Mouse (Mus musculus) kidney, embryonic 14.5 days (tissue): ENCODE measurements around the gene Snn. TPM values are rescaled to one million over a fixed set of nuclear protein-coding genes. Genes with fewer than 3 reads are reported as not detected.

Experiments
- ATAC-seq: fragments of 200-750 bp; cut with Nextera tagmentation; 2 replicates; pipeline ENCODE4 v1.8.0; 2017; ENCODE audit warnings: moderate number of reproducible peaks, mild to moderate bottlenecking, moderate TSS enrichment, moderate library complexity; ENCODE audit not compliant: low FRiP score, low TSS enrichment
- H3K27ac ChIP-seq: fragments of 300-500 bp; sonication (generic); 2 replicates; pipeline ENCODE4 v1.5.1; 2014; ENCODE audit warnings: low read depth, mild to moderate bottlenecking, low read length, moderate library complexity, mixed read lengths
- H3K27me3 ChIP-seq: fragments of 300-500 bp; sonication (generic); 2 replicates; pipeline ENCODE4 v1.6.1; 2014; ENCODE audit warnings: mild to moderate bottlenecking, low read length; ENCODE audit not compliant: control insufficient read depth, insufficient read depth
- H3K36me3 ChIP-seq: fragments of 300-500 bp; sonication (generic); 2 replicates; pipeline ENCODE4 v1.6.1; 2014; ENCODE audit warnings: low read length, mixed read lengths; ENCODE audit not compliant: control insufficient read depth, insufficient read depth
- H3K4me1 ChIP-seq: fragments of 300-500 bp; sonication (generic); 2 replicates; pipeline ENCODE4 v1.6.1; 2014; ENCODE audit warnings: low read length, mixed read lengths; ENCODE audit not compliant: control insufficient read depth, insufficient read depth
- H3K4me2 ChIP-seq: fragments of 300-500 bp; sonication (generic); replicated peaks from 2 replicates; pipeline ENCODE4 v1.6.1; 2014; ENCODE audit warnings: low read depth, mild to moderate bottlenecking, low read length
- H3K4me3 ChIP-seq: fragments of 300-500 bp; sonication (generic); 2 replicates; pipeline ENCODE4 v1.5.1; 2014; ENCODE audit warnings: mild to moderate bottlenecking, low read length
- H3K9ac ChIP-seq: fragments of 300-500 bp; sonication (generic); 2 replicates; pipeline ENCODE4 v1.6.1; 2014; ENCODE audit warnings: low read depth, mild to moderate bottlenecking, low read length, moderate library complexity
- H3K9me3 ChIP-seq: fragments of 300-500 bp; sonication (generic); 2 replicates; pipeline ENCODE4 v1.6.1; 2016; ENCODE audit warnings: low read length; ENCODE audit not compliant: control insufficient read depth
- WGBS: fragments of 180-500 bp; shearing (Covaris S2); extraction: QIAGEN DNeasy Blood & Tissue Kit; methylation state at CpG from one replicate; pipeline ENCODE4 v1.1.7; 2014; 5-methylcytosine and 5-hydroxymethylcytosine counted together
- polyA plus RNA-seq: library from polyadenylated mRNA; unstranded; fragments of >200 nt; fragmentation: Nextera tagmentation; extraction: Ambion mirVana; gene quantifications from 2 replicates; pipeline ENCODE4 v1.2.1, GENCODE M21; 2014

The Snn gene
- polyA plus RNA-seq, 1 experiment from 2014 or later, result 54.4 TPM

DNA sequence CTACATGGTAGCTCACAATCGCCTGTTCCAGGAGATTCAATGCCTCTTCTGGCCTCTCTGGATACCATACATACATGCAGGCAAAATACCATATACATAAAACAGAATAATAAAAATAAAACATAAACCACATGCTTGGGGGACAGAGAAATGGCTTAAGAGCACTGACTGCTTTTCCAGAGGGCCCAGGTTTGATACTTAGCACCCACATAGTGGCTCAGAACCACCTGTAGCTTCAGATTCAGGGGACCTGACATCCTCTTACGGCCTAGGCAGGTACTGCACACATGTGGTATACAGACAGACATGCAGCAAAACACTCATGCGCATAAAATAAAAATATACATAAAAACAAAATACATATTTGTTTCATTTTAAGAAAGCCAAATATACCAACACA is 25.6 kb downstream of the Snn start:
- 94% methylated on average over 3 of the region's 3 CpGs for WGBS
- no peak overlapping the region for H3K4me3 ChIP-seq
- H3K9me3 ChIP-seq, result no peaks in the 10 kb centered on the region

DNA sequence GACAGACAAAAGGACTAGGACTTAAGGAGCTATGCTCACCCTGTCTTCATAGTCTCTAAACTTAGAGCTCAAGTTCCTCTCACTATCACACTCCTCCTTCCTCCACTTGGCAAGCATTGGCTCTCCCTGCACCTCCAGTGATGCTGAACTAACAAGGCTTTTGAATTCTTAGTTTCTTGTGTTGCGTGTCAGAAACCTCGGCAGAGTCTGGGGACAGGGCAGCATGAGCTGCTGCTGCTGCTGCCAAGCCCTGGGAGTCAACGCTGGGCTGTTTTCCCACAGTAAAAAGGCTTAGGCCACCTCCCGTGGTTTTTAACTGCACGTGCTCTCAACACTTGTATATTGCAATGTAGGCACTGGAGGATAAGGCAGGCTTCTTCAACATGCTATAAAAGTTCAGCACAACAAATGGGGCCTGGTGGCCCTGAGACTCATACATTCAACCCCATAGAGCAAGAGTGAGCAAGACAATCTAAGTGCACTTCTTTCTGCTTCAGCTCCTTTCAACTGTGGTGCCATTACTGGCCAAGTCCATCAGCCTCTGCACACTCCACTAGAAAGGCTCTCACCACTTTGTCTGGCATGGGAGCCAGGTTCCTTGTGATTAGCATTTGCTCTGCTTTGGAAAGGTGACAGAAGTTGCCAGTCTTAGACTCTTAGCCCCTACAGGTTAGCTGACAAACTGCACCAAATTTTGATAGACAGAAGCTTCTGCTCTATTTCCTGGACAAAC is 26.3 kb downstream of the Snn start:
- ATAC-seq, result no peak
- H3K27me3 ChIP-seq, result no peaks in the 10 kb centered on the region
- H3K4me2 ChIP-seq, result no peak overlapping the region
- no peak overlapping the region for H3K4me3 ChIP-seq
- peaks cover 81% of the 10 kb centered on the region for H3K36me3 ChIP-seq
- no peak overlapping the region for H3K9ac ChIP-seq
- WGBS, result 83% methylated on average over 5 of the region's 5 CpGs
- H3K4me1 ChIP-seq, result no peaks in the 10 kb centered on the region
- H3K9me3 ChIP-seq, result no peaks in the 10 kb centered on the region
- H3K27ac ChIP-seq, result no peak overlapping the region

More for the DNA sequence above, 25.6 kb downstream of the Snn start:
- no peaks in the 10 kb centered on the region for H3K4me1 ChIP-seq
- H3K27ac ChIP-seq, result no peak overlapping the region
- H3K4me2 ChIP-seq, result no peak overlapping the region
- no peak overlapping the region for H3K9ac ChIP-seq
- no peak for ATAC-seq
- no peaks in the 10 kb centered on the region for H3K27me3 ChIP-seq
- peaks cover 79% of the 10 kb centered on the region for H3K36me3 ChIP-seq

DNA sequence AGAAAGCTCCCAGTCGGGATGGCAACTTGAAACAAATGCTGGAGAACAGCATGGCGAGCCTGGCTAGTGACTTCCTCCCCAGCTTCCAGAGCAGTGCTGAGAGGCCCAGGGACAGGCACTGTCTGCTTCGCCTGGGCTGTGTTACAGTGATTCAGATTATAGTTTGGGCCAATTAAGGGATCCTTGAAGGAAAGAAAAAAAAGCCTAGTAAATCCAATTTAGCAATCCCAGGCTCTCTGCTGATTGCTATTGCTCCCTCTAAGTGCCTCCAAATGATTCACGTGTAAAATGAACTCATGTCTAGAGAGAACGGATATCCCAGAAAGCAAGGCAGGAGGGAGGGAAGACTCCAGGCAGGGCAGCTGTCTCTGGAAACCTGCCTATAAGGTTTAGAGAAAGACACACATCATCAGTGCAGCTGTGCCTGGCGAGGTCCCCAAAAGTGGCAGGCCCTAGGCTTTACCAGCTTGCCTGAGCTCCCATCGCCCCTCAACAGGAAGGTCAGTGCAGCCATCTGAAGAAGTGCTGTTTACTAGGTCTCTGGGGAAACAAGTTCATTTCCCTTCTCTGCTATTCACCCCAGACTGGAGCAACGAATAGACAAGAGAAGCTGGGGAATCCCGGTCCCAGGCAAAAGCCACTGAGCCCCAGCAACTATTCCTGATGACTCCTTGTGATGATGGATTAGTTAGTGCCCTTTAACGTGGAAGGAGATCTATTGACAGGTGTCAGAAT is 30.3 kb downstream of the Snn start:
- Histone ChIP-seq H3K9me3 (no peaks in the 10 kb centered on the region), H3K4me3 (no peak overlapping the region), H3K36me3 (peaks cover 52% of the 10 kb centered on the region), H3K27me3 (no peaks in the 10 kb centered on the region), H3K27ac (no peak overlapping the region), H3K9ac (no peak overlapping the region), H3K4me2 (no peak overlapping the region), H3K4me1 (no peaks in the 10 kb centered on the region)
- ATAC-seq, result no peak
- WGBS, result 82% methylated on average over 10 of the region's 10 CpGs

DNA sequence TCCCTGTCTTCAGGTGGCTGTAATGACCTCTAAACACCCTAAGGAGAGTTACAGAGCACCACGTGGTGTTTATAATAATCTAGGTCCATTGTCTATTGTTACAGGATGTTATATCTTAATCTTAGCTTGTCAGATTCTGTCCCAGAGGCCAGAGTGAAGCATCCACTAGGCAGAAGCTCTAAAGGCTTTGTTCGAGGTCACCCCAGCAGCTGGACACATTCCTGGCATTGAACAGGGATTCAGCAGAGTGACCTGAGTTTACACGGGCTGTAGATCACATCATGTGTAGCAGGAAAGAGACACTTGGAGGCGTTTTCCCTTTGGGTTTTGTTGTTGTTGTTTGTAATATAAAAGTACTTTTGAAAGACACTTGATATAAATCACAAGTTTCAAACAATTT is 31.3 kb downstream of the Snn start:
- WGBS, result 67% methylated on average over 4 of the region's 4 CpGs
- H3K9ac ChIP-seq, result no peak overlapping the region
- no peaks in the 10 kb centered on the region for H3K4me1 ChIP-seq
- H3K9me3 ChIP-seq, result no peaks in the 10 kb centered on the region
- no peak for ATAC-seq
- no peak overlapping the region for H3K27ac ChIP-seq
- H3K27me3 ChIP-seq, result no peaks in the 10 kb centered on the region
- no peak overlapping the region for H3K4me3 ChIP-seq
- no peak overlapping the region for H3K4me2 ChIP-seq
- peaks cover 43% of the 10 kb centered on the region for H3K36me3 ChIP-seq

DNA sequence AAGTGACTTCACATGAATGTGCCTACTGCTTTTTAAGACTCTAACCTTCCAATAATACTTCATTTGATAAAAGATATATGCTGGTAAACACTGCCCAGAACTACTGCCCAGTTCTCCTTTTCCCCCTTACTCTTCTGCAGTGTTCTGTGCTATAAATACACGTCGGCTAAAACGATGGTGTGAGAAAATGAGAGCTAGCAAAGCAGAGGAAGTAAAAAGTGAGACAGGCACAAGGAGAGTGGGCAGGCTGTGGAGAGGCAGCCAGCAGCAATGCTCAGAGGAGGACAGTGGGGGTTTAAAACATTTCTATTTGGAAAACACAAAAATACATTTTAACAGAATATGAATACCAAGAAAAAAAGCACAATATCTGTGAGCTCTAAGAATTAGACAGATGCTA is 31.8 kb downstream of the Snn start:
- H3K36me3 ChIP-seq, result peaks cover 40% of the 10 kb centered on the region
- H3K9me3 ChIP-seq, result no peaks in the 10 kb centered on the region
- WGBS, result 61% methylated on average over 3 of the region's 3 CpGs
- no peaks in the 10 kb centered on the region for H3K4me1 ChIP-seq
- no peaks in the 10 kb centered on the region for H3K27me3 ChIP-seq
- H3K27ac ChIP-seq, result no peak overlapping the region
- H3K4me3 ChIP-seq, result no peak overlapping the region
- no peak for ATAC-seq
- H3K4me2 ChIP-seq, result no peak overlapping the region
- H3K9ac ChIP-seq, result no peak overlapping the region

DNA sequence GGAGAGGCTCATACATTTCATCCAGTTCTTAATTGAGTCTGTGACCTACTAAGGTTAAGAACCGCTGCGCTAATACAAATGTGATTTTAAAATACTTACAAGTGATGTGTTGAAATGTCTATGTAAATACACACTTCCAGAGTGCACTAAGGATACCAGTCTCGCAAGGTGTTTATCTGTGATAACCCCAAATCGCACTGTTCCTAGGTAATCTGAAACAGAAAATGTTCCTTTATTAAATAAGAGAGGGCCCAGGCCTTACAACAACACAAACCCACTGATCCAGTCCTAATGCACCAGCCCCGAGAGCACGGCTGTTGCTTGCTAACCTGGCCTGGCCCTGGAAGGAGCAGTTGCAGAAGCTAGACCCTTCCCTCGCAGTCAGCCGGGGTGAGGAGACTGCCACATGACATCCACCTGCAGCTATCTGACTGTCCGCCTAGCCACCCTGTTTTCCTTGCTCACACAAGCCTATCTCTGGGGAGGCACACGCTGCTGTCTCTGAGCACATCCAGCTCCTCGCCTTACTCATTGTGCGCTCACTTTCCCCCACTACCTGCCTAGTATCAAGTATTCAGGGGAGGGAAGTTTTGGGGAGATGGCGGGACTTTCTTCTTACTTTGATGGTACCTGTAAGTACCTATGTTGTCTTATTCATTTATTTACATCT is 33.1 kb downstream of the Snn start:
- Histone ChIP-seq H3K4me2 (no peak overlapping the region), H3K36me3 (peaks cover 26% of the 10 kb centered on the region), H3K9me3 (no peaks in the 10 kb centered on the region), H3K4me1 (no peaks in the 10 kb centered on the region), H3K27ac (no peak overlapping the region), H3K4me3 (no peak overlapping the region), H3K27me3 (no peaks in the 10 kb centered on the region), H3K9ac (no peak overlapping the region)
- 92% methylated on average over 13 of the region's 13 CpGs for WGBS
- no peak for ATAC-seq

DNA sequence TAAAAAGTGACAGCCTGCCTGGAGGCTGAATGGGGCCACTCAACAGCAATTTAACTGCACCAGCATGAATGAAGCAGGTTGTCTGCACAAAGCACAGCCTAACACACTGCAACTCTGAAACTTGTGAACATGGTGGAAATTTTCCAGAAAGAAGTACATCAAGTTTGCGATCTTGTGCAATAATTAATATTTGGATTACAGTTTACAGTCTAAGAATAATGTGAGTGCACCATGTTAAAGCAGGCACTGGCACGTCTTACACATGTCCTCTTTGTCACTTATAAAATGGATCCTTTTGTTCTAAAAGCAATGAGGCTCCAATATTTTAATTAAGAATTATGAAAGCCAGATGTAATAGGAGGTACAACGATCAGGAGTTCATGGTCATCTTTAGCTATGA is 36.6 kb downstream of the Snn start:
- 96% methylated on average over 3 of the region's 3 CpGs for WGBS
- no peaks in the 10 kb centered on the region for H3K4me1 ChIP-seq
- H3K27me3 ChIP-seq, result no peaks in the 10 kb centered on the region
- ATAC-seq, result no peak
- no peak overlapping the region for H3K4me2 ChIP-seq
- H3K9ac ChIP-seq, result no peak overlapping the region
- no peaks in the 10 kb centered on the region for H3K9me3 ChIP-seq
- H3K36me3 ChIP-seq, result peaks cover 9% of the 10 kb centered on the region; the same call in 1 of the 2 replicates
- no peak overlapping the region for H3K4me3 ChIP-seq
- H3K27ac ChIP-seq, result no peak overlapping the region

DNA sequence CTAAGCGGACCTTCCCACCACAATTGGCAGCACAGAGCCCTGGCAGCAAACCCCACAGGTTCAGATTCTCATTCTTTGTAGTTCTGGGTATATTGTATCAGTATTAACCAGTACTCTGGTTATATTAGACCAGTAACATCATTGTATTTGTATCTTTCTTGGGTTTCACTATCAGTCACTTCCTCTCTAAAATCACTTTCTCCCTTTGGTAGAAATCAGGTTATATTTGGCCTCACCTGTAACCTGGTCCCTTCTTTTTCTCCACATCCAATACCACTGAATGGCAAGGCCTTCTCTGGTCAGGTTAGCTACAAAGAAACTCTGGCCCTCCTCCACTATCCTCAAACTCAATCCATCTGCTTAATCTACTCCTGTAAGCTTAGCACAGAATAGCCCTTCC is 44.2 kb downstream of the Snn start:
- H3K9me3 ChIP-seq, result no peaks in the 10 kb centered on the region
- H3K4me2 ChIP-seq, result no peak overlapping the region
- no peaks in the 10 kb centered on the region for H3K27me3 ChIP-seq
- no peak for ATAC-seq
- no peak overlapping the region for H3K9ac ChIP-seq
- H3K27ac ChIP-seq, result no peak overlapping the region
- H3K4me1 ChIP-seq, result no peaks in the 10 kb centered on the region
- H3K36me3 ChIP-seq, result peaks cover 6% of the 10 kb centered on the region; the same call in 1 of the 2 replicates
- no peak overlapping the region for H3K4me3 ChIP-seq
- WGBS, result 77% methylated on average over 1 of the region's 1 CpGs
